Mouse (Mus musculus): ENCODE data around the gene Mybph. TPM values are rescaled to one million over a fixed set of nuclear protein-coding genes. Genes with fewer than 3 reads are reported as not detected.

The Mybph gene
- total RNA-seq, 2 experiments from 2014 or later = 64.5 to 81.3 TPM

- DNase-seq (ENCODE audit: low spot score in 2 of 2) = no peak
Measured at GRCm38 (mm10) chr1:134182025-134182424, 11.2 kb upstream of the Mybph start, which contains the start of gene Chil1. Chil1 (plus strand) TSS chr1:134182176.

GRCm38 (mm10) chr1:134184089-134184488 lies 9.2 kb upstream of the Mybph start:
- DNase-seq (ENCODE audit: low spot score in 2 of 2) = no peak

GRCm38 (mm10) chr1:134188217-134188616 lies 5.0 kb upstream of the Mybph start:
- no peak for DNase-seq (ENCODE audit: low spot score in 2 of 2)

GRCm38 (mm10) chr1:134188989-134189729 lies 4.1 kb upstream of the Mybph start:
- DNase-seq (ENCODE audit: low spot score in 2 of 2) = no peak

- DNase-seq (ENCODE audit: low spot score in 2 of 2) = no peak
Measured at GRCm38 (mm10) chr1:134191192-134191591, 2.1 kb upstream of the Mybph start.

GRCm38 (mm10) chr1:134192024-134192423 lies 1.2 kb upstream of the Mybph start:
- no peak for DNase-seq (ENCODE audit: low spot score in 2 of 2)

- DNase-seq (ENCODE audit: low spot score in 2 of 2) = no peak
Measured at GRCm38 (mm10) chr1:134193674-134194197, 488 bp downstream of the Mybph start.

GRCm38 (mm10) chr1:134194298-134195022 lies 1.2 kb downstream of the Mybph start:
- no peak for DNase-seq (ENCODE audit: low spot score in 2 of 2)

GRCm38 (mm10) chr1:134195117-134195516 lies 1.9 kb downstream of the Mybph start:
- DNase-seq (ENCODE audit: low spot score in 2 of 2) = no peak

- peak in 1 of 2 experiments; percentile 42 for DNase-seq (ENCODE audit: low spot score in 2 of 2)
Measured at GRCm38 (mm10) chr1:134195571-134195970, 2.3 kb downstream of the Mybph start.

- peak in 1 of 2 experiments; percentile 59 for DNase-seq (ENCODE audit: low spot score in 2 of 2)
Measured at GRCm38 (mm10) chr1:134195979-134196378, 2.7 kb downstream of the Mybph start.

GRCm38 (mm10) chr1:134196386-134196785 lies 3.1 kb downstream of the Mybph start:
- peak; percentile 40 to 69 for DNase-seq (ENCODE audit: low spot score in 2 of 2)

- DNase-seq (ENCODE audit: low spot score in 2 of 2) = no peak
Measured at GRCm38 (mm10) chr1:134197325-134197982, 4.2 kb downstream of the Mybph start.

- no peak for DNase-seq (ENCODE audit: low spot score in 2 of 2)
Measured at GRCm38 (mm10) chr1:134198197-134198995, 5.1 kb downstream of the Mybph start.

- DNase-seq (ENCODE audit: low spot score in 2 of 2) = no peak
Measured at GRCm38 (mm10) chr1:134200481-134200880, 7.2 kb downstream of the Mybph start.

GRCm38 (mm10) chr1:134200998-134201686 lies 7.9 kb downstream of the Mybph start:
- no peak for DNase-seq (ENCODE audit: low spot score in 2 of 2)

GRCm38 (mm10) chr1:134201751-134202420 lies 8.6 kb downstream of the Mybph start:
- DNase-seq (ENCODE audit: low spot score in 2 of 2) = peak in 1 of 2 experiments; percentile 59

GRCm38 (mm10) chr1:134204230-134204629 lies 11.0 kb downstream of the Mybph start:
- no peak for DNase-seq (ENCODE audit: low spot score in 2 of 2)

- DNase-seq (ENCODE audit: low spot score in 2 of 2) = no peak
Measured at GRCm38 (mm10) chr1:134205296-134206018, 12.2 kb downstream of the Mybph start.
